Mouse (Mus musculus) left cerebral cortex, postnatal 25 days (tissue): ENCODE results near the gene Orc2. TPM values are rescaled to one million over a fixed set of nuclear protein-coding genes. Genes with fewer than 3 reads are reported as not detected.

ENCODE experiments used
- DNase-seq, 2 experiments: peaks; one replicate each; pipeline ENCODE4 v3.0.0; 2022; ENCODE audit warnings: low spot score in 2 of 2, mixed read lengths in 1 of 2
- intact Hi-C: fragments of 180-260 bp; cut with DNase I; formaldehyde crosslinking; loops from one replicate; pipeline ENCODE4 v1.15.1; 2025
- total RNA-seq, 2 experiments: library from RNA; stranded (reverse); gene quantifications; 2 replicates each; pipeline ENCODE4 v1.2.3; 2021

The Orc2 gene
- 10 to 100 TPM; 25.5 to 26.5 TPM for total RNA-seq

DNA sequence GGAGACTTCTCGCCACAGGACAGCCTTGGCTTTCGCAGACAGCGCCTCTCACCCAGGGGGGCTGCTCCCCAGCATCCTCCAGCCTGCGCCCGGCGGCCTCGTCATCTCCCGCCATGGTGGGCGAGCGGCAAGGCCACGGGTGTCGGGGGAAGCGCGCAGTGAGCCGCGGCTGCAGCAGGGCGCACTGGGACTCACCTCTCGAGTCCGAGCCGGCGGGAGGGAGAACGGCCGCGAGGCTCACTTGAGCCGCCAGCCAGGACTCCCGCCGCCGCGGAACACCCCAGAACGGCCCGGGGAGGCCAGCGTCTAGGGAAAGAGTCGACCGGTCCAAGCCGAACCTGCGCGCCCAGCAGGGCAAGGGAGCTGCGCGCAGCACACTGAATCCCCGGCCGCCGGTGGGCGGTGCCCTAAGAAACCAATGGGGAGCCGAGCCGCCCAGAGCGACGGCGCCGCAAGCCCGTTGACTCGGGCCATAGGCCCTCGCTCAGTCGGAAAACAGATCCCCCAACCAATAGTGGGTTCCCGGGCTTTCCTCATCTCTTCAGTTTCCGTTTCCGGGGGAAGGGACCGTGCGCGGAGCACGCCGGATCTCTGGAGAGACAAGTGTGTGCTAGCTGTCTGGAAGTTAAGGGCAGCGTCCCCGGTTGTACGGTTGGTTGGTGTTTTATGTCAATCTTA, at the start of gene Orc2:
Gene Orc2, minus strand, starts transcription at position 533 of the 678 bp plus-strand sequence.
- peak; percentile 92 to 97 for DNase-seq
- intact Hi-C loops, result no loop called here

DNA sequence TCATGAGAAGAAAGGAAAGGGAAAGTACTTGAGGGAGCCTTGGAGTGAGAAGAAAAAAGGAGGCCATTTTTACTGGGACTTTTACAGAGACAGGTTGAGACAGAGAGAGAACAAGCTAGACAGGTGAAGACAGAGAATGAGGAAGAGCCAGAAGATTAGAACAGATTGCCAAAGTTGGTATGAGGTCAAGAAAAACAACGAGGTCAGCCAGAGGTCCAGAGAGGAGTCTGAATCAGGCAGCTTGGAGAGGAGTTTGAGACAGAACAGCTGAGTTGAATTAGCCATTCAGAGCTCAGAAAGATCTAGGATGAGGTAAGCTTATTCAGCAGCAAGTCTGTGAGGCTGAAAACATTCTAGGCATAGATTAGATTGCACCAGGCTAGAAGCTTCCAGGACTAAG, 36.5 kb upstream of the Orc2 start:
- no peak for DNase-seq
- intact Hi-C loops, result no loop called here

DNA sequence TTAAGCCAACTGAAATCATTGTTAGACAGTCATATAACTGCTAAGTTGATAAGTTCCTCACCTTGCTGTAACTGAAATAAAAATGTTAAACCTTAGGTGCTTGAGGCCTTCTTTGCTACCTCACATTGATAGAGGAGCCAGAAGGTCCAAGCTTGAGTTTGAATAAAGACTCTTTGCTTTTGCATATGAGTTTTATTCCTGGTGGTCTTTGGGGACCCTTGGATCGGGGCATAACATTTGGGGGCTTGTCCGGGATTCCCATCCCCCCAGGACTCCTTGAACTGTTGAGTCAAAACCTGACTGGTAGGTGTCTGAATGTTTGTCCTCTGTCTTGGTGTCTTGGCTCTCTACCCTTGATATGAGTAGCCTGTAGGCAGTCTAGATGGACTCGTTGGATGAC, 2.3 kb upstream of the Orc2 start:
- intact Hi-C loops, result no loop called here
- no peak for DNase-seq

DNA sequence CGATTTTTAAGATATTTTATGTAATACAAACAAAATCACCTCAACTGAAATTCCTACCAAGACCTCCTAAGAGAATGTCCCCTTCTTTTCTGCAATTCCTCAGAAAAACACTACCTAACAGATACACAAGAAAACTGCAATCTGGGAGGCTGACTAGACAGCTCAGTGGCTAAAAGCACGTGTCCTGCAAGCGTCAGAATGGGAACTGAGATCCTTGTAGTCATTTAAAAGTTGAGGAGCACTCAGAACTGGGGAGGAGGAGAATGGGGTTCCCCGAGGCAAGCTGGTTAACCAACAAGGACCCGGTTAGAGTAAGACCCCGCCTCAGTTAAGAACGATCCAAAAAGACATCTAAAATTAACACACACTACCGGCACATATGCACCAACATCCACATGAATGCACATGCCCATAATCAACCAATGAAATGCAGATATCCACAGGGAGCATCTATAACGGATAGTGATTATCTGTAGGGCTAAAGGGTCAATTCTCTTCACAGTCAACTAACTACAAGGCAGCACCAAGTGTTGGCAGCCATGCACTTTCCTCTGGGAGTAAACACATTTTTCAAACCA, 1.0 kb downstream of the Orc2 start:
- no peak for DNase-seq
- intact Hi-C loops, result no loop called here

DNA sequence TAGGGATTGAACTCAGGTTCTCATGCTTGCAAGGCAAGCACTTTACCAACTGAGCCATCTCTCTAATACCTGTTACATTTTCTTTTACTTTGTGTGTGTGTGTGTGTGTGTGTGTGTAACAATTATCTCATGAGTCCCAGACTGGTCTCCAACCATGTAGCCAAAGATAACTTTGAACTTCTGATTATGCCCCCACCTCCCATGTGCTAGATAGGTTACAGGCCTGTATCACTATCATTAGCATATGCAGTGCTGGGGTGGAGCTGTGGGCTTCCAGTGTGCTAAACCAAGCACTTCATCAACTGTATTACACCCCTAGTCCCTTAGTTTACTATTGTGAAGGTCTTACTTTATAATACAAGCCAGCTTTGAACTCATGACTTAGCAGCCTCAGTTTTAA, 1.8 kb downstream of the Orc2 start:
- DNase-seq, result no peak
- intact Hi-C loops, result no loop called here

DNA sequence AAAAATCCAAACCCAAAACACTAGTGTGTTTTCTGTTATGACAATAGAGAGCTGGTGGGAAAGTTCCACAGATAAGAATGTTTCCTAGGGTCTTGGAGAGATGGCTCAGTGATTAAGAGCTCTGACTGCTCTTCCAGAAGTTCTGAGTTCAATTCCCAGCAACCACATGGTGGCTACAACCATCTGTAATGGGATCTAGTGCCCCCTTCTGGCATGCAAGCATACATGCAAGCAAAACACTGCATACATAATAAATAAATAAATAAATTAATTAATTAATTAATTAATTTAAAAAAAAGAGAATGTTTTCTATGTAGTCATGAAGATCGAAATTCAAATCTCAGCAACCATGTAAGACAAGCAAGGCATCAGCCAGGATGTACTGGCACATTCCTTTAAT, 6.2 kb downstream of the Orc2 start:
- DNase-seq, result no peak
- intact Hi-C loops, result no loop called here

DNA sequence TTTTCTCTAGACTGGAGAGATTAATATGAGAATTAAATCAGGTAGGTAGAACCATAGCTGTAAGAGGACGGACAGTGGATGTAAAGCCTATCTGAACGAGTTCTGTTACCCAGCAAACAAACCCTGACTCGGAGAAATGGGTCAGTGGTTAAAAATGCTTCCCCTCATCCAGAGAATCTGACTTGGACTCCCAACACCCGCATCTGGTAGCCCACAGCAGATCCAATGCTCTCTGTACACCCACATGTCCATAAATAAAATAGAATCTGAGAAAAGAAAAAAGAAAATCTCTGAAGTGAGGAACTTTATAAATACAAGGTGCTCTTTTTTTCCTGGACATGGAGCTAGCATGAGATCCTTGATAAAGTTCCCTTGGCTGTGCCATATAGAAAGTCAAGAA, 7.2 kb downstream of the Orc2 start:
- DNase-seq, result peak in 1 of 2 experiments; percentile 52
- intact Hi-C loops, result no loop called here

DNA sequence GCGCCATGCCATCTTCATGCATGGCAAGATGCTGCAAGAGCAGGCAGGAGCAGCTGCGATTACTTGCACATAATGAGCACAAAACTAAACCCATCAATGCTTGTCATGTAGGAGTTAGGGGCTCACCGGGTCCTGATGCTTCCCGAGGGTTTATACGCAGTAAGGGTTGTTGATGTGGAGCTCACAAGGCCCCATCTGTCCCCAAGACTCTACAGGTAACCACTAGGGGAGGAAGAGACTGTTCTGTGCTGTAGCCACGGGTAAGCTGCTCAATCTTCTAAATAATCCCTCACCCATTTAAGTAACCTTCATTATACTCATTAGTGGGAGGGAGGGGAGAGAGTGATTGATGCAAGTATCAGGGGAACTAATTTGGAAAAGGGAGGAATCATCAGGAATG, 9.3 kb downstream of the Orc2 start:
- no peak for DNase-seq
- intact Hi-C loops, result no loop called here

DNA sequence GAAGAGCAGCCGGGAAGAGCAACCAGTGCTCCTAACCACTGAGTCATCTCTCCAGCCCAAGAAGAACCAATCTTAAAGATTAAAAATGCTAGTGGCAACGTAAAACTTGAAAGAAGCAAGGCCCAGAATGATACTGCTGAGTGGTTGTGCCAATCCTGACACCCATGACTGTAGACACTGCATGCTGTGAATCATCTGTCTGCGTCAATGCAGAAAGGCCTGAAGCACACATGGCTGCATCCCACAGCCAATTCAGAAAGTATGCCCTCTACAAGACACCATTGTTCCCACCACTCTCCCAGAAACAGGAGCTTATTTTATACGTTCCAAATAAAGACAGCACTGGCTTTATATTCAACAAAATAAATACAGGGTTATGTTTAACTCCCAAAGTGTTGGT, 22.3 kb downstream of the Orc2 start:
- intact Hi-C loops, result no loop called here
- DNase-seq, result peak in 1 of 2 experiments; percentile 57

DNA sequence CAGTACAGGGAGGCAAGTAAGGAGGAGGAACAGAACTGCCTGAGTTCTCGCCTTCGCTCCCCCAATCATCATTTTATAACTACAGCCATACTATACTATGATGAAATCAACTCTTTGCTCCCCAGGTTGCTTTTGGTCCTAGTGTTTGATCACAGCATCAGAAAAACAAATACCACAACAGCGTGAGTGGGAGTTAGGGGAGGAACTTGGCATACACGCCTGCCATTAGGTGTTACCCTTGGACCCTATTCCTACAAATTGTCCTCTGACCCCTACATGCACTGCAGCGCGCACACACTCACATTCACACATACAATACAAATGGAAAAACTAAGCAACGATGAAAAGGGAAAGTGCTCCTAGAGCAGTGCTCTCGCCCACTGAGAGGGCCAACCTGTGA, 29.2 kb downstream of the Orc2 start:
- intact Hi-C loops, result no loop called here
- no peak for DNase-seq

DNA sequence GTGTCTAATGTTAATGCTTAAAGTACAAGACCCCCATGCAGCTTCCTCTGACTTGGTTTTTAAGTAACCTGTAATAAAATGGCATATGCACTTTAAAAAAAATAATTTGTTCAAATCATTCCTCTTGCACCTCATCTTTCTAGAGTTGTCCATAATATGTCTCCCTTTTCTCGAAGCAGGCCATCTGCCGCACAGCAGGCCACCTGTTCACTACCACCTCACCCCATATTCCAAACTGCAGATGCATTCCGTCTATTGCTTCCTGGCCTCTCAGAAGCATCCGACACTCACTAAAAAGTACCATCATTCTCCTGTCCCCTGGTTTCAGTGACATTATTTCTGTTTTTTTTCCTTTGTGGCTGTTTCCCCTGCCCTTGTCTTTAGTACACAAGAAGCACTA, 39.3 kb downstream of the Orc2 start:
- intact Hi-C loops, result no loop called here
- no peak for DNase-seq

DNA sequence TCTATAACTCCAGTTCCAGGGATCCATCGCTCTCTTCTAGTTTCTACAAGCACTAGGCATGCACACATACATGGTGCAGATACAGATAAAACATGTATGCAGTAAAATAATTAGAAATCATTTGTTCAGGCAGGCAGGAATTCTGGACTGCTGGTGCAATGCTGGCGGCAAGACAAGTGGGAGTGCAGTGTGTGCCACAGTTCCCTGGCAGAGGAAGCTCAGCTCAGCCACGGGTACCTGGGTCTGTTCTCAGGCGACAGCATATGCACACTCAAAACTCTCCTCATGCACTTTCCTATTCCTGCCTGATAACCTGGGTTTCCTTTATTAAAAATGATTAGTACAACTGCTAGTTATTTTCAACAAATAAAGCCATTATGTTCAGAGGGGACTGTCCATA, 39.9 kb downstream of the Orc2 start:
- intact Hi-C loops, result no loop called here
- DNase-seq, result no peak

DNA sequence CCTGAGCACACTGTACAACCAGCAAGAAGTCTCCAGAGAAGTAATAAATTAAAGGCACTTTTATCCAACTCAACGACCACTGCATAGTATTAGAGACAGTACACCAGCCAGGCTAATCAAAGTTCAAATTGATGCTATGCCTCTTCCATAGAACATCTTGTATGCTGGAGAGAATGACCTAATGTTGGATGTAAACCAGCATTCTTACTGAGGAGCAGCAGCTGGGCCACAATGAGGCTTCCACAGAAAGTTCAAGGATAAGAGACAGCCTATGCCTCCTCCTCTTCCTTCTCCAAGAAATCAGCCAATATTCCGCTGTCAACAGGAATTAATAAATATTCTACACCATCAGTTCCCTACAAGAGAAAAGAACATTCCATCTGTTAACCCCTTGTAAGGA, 41.0 kb downstream of the Orc2 start:
- DNase-seq, result no peak
- intact Hi-C loops, result no loop called here

DNA sequence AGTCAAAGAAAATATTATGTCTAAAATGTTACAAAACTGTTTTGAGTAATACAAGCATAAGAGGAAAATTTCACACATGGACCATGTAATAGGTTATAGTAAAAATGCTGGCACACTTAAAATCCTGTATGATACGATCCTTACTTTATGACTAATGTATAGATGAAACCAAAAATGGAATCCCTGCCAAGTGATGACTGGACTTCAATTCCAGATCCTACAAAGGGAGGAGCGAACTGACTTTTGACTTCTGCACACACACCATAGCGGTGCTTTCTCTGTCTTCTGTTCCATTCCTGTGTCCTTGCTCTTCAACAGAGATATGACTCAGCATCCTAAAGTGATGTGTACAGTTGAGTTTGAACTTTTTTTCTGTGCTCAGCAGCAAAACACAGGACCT, 44.3 kb downstream of the Orc2 start:
- intact Hi-C loops, result no loop called here
- no peak for DNase-seq

DNA sequence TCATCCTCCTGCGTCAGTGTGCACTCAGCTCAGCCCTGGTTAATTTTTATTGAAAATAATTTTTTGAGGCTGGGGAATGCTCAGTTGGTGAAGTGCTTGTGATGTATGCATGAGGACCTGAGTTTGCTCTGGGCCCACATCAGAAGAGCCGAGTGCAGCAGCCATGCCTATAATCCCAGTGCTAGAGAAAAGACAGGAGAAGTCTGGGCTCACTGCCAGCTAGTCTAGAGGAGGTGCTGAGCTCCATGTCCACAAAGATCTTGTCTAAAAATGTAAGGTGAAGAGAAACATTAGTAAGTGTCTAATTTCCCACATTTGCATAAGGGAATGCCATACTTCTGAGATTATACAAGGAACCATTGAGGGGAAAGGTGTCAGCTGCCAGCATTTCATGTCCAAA, 46.0 kb downstream of the Orc2 start:
- peak; percentile 28 to 40 for DNase-seq
- intact Hi-C loops, result no loop called here

DNA sequence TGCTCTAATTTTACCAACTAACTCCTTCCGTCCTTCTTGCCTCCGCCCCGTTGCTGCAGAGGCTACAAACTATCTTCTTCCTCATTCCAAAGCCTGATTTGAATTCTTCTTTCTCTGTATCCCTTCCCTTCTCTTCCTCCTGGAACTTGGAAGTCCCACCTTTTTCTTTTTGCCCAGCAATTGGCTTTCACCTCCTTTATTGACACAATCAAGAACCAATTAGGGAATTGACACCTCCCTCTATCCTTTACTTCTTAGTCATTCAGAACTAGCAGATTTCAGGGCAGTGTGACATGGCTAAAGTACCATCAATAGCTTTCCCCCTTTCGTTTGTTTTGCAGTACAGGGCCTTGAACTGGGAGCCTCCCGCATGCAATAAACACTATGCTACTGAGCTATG, 46.7 kb downstream of the Orc2 start:
- intact Hi-C loops, result no loop called here
- DNase-seq, result no peak

DNA sequence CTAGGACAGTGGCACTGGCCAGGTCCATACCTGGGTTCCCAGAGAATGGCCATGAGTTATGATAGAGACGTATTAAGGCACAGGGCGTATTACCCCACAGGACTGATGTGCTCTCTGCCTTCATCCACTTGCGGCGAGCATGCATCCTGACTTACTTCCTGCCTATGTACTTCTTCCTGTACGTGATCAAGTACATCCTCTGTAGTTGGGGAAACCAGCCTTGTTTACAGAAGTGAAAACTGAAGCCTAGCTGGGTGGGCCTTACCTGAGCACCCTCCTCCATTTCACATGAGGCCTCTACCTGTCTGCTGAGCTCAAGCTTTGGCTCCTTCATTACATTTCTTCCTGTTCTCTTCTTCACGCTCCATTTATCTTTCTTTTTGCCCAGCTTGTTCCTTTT, 50.6 kb downstream of the Orc2 start:
- intact Hi-C loops, result no loop called here
- DNase-seq, result no peak

DNA sequence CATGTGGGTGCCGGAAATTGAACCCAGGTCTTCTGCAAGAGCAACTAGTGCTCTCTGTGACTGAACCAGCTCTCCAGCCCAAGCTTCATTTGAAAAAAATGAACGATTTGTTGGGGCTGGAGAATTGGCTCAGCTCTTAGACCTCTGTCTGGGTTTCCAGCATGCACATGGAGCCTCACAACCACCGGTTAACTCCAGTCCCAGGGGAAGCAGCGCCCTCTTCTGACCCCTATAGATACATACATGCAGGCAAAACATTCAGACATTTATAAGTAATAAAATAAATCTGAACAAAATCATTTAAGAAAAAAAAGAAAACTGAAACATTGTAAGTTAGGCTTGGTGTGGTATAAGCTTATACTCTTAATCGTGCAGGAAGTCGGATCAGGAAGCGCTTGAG, 56.5 kb downstream of the Orc2 start:
- intact Hi-C loops, result no loop called here
- no peak for DNase-seq

DNA sequence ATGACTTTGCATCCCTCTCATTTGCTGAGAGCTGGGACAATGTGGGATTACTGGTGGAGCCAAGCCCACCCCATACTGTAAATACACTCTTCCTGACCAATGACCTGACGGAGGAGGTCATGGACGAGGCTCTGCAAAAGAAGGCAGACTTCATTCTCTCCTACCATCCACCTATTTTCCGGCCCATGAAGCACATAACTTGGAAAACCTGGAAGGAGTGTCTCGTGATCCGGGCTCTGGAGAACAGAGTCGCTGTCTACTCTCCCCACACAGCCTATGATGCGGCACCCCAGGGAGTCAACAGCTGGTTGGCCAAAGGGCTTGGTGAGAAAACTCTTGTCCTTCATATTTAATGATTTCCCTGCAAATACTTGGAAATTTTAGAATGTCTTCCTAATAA, 57.1 kb downstream of the Orc2 start:
- intact Hi-C loops, result no loop called here
- no peak for DNase-seq

DNA sequence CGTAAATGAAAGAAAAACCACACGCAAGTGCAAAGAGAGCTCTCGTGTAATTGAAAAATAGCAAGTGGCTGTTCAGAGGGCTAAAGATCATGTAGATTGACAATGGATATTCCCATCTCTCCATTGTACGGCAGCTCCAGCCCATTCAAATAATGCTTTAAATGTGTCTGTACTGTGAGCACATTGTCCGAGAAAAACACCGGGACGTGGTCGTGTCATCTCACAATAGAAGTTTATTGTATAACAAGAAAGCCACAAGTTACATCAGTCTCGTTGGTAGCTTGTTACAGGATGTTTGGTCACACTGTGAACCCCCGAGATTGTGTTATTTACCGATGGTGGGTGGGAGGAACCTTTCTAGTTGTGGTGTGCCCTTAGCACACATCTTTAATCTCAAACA, 59.0 kb downstream of the Orc2 start:
- intact Hi-C loops, result loop anchor here (2.0 kb wide), 1 partner anchor 53 kb away; the partner anchor contains the start of gene Bzw1
- no peak for DNase-seq

DNA sequence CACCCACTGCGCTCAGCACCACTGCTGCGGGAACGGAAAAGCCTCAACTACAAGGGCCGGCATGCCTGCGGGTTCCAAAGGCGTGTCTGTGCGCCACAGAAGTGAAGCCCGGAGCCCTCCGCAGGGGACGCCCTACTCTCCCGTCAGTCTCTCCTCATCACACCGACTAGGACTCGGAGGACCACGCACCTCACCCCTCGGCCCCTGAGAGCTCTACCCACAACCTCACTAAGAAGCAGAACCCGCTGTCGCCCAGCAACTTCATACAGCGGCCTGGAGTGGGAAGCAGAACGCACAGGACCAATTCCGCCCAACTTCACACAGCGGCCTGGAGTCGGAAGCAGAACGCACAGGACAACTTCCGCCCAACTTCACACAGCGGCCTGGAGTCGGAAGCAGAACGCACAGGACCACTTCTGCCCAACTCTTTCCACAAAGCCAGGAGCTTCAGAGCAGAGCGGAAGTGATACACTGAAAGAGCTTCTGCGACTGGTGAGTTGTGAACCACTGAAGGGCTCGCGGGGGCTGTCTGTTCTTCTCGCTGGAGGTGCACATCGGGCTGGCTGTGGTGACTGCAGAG, 59.7 kb downstream of the Orc2 start, which contains the start of the genes Nif3l1 and Ppil3:
Gene Nif3l1, plus strand, starts transcription at position 9 of the 580 bp plus-strand sequence.
Gene Ppil3, minus strand, starts transcription at position 344 of the 580 bp plus-strand sequence.
- peak; percentile 89 to 96 for DNase-seq
- intact Hi-C loops, result loop anchor here (2.0 kb wide), 1 partner anchor 52 kb away; the partner anchor contains the start of gene Bzw1
